Mouse (Mus musculus): ENCODE measurements around the gene Pacsin2.

DNA sequence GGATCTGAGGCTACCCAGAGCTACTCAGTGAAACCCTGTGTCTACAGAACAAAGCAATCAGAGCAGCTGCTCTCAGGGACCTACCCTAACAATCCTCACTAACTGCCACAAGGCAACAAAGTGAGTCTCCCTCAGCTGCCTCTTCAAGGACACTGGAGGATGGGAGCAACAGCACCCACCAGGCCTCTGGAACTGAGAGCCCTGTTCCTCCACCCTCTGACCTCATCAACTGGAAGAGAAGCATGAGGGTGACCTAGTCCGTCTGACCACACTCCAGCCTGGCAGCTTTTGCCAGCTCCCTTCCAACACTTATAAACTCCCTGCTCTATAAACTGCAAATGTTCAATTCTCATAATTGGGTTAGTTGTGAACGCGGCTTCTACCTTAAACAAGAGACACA, 10.5 kb downstream of the Pacsin2 start:
- no peak for TF ChIP-seq CTCF (IDR thresholded peaks at IDR 0.05; ENCODE audit: borderline replicate concordance, control insufficient read depth, extremely low read depth, insufficient read depth, low read length, poor library complexity)
- no peak for TF ChIP-seq POLR2A (IDR thresholded peaks at IDR 0.05; ENCODE audit: control insufficient read depth, extremely low read depth, insufficient read depth, low read length, poor library complexity)

Measured in thymus, adult 2 months (tissue).